Comparison of ENCODE assay signal across 9 mouse cellular contexts in genomic region chr16:33885021-33885471, GRCm38 (mm10). TPM values are rescaled to one million over a fixed set of nuclear protein-coding genes. Genes with fewer than 3 reads are reported as not detected.
DNase-seq lines count a peak whose midpoint lies in the region; ATAC-seq lines count a peak whose summit lies in the region.
"Had no signal": no experiment of that assay in that cellular context is flagged by ENCODE, and none has a peak within 500 bp of the region (broad histone marks: within the 10 kb centered on the region; RNA-seq: fewer than 3 reads in every experiment).

No protein-coding gene starts in this region.

- ATAC-seq in intestine, embryonic 16.5 days: no peak
- ATAC-seq in intestine, embryonic 15.5 days: no peak
- ATAC-seq in granulocyte monocyte progenitor cell, adult 5-6 weeks (replicated peaks; ENCODE audit: poor library complexity, severe bottlenecking): peak; percentile 31

- H3K4me3 ChIP-seq in intestine, embryonic 16.5 days (ENCODE audit: low read length): no peak overlapping the region
- no peak overlapping the region for H3K4me3 ChIP-seq in intestine, embryonic 15.5 days (replicated peaks)
- H3K4me3 ChIP-seq: erythroblast, embryonic 14.5 days had no signal

- no peaks in the 10 kb centered on the region for H3K36me3 ChIP-seq in intestine, embryonic 16.5 days (ENCODE audit: control insufficient read depth, insufficient read depth, low read length)
- H3K36me3 ChIP-seq in intestine, embryonic 15.5 days: no peaks in the 10 kb centered on the region

- peak overlapping the region; percentile 85 for H3K27ac ChIP-seq in intestine, embryonic 16.5 days (ENCODE audit: low read length)
- H3K27ac ChIP-seq in intestine, embryonic 15.5 days: no peak overlapping the region

- H3K4me2 ChIP-seq in intestine, embryonic 16.5 days (ENCODE audit: low read depth, low read length): no peak overlapping the region
- H3K4me2 ChIP-seq in intestine, embryonic 15.5 days (replicated peaks): no peak overlapping the region

- H3K27me3 ChIP-seq in intestine, embryonic 16.5 days (replicated peaks; ENCODE audit: control insufficient read depth, insufficient read depth, low read length): no peaks in the 10 kb centered on the region
- no peaks in the 10 kb centered on the region for H3K27me3 ChIP-seq in intestine, embryonic 15.5 days (replicated peaks)

- peaks cover 50% of the 10 kb centered on the region for H3K4me1 ChIP-seq in intestine, embryonic 16.5 days (ENCODE audit: control insufficient read depth, insufficient read depth, low read length)
- H3K4me1 ChIP-seq in intestine, embryonic 15.5 days (replicated peaks): peaks cover 41% of the 10 kb centered on the region

- peak; percentile 57 for DNase-seq in ES-CJ7 (ENCODE audit: low read depth, low spot score)
- DNase-seq in spleen, postnatal 36 days (ENCODE audit: low spot score in 2 of 2): peak; percentile 50 to 67
- no peak for DNase-seq in left cerebral cortex, adult 9 months (ENCODE audit: low spot score in 2 of 2)
- no peak for DNase-seq in neural tube, embryonic 10.5 days (ENCODE audit: extremely low spot score, low spot score)
- DNase-seq in cerebellum, adult 11 months: no peak

- 58% methylated on average over 11 of the region's 11 CpGs for WGBS in intestine, embryonic 16.5 days
- WGBS in intestine, embryonic 15.5 days: 53% methylated on average over 11 of the region's 11 CpGs

- H3K9ac ChIP-seq in intestine, embryonic 16.5 days (ENCODE audit: low read depth, low read length): no peak overlapping the region
- H3K9ac ChIP-seq in intestine, embryonic 15.5 days: no peak overlapping the region

- H3K9me3 ChIP-seq in intestine, embryonic 16.5 days (ENCODE audit: control insufficient read depth, low read length): no peaks in the 10 kb centered on the region
- no peaks in the 10 kb centered on the region for H3K9me3 ChIP-seq in intestine, embryonic 15.5 days

RNA-seq across cellular contexts. Expression of gene Itgb5, which starts 55.6 kb away (rescaled TPM):
- 6.6 and 9.3 TPM in 2 replicates for polyA plus RNA-seq in intestine, embryonic 16.5 days (2015; fragmentation: Nextera tagmentation; extraction: Ambion mirVana)
- 35.8 and 36.1 TPM in 2 replicates for polyA plus RNA-seq in intestine, embryonic 15.5 days (2015; fragmentation: Nextera tagmentation; extraction: Ambion mirVana)
- total RNA-seq in granulocyte monocyte progenitor cell, adult 5-6 weeks (2014; fragmentation: Nextera tagmentation): 8.1 and 19.6 TPM in 2 replicates
- 9.2 and 13.4 TPM in 2 replicates for total RNA-seq in granulocyte monocyte progenitor cell, adult 5-6 weeks (2017)

Comparison
In these comparisons a context has a peak if more than half of its experiments do, and no peak if none do; other contexts are left out.
1. DNase-seq: peak in ES-CJ7 (single experiment) and spleen, postnatal 36 days (2 of 2); none in left cerebral cortex, adult 9 months (0 of 2), neural tube, embryonic 10.5 days (single experiment) and cerebellum, adult 11 months (single experiment).